Mouse (Mus musculus): ENCODE results near the gene Mob1b. TPM values are rescaled to one million over a fixed set of nuclear protein-coding genes. Genes with fewer than 3 reads are reported as not detected.

The Mob1b gene
- total RNA-seq, 2 experiments from 2014 or later: 26.1 to 32.6 TPM

Other genes starting within 250 kb of the Mob1b start
- not detected for gene Enam, start 232.9 kb upstream of the Mob1b start, total RNA-seq (2021)
- under 1 TPM; 0.30 to 0.50 TPM for gene Jchain, start 193.0 kb upstream of the Mob1b start, total RNA-seq (2021)
- gene Utp3, start 166.4 kb upstream of the Mob1b start, total RNA-seq (2021): 10 to 100 TPM; 24.5 to 25.1 TPM
- 100 to 1,000 TPM; 170 to 191 TPM for gene Rufy3, start 155.8 kb upstream of the Mob1b start, total RNA-seq (2021)
- gene Grsf1, start 44.7 kb upstream of the Mob1b start, total RNA-seq (2021): 100 to 1,000 TPM in 1 of 2 experiments, 10 to 100 TPM in 1; 97.4 to 104 TPM
- gene Dck, start 44.1 kb downstream of the Mob1b start, total RNA-seq (2021): 10 to 100 TPM; 15.0 to 16.0 TPM
- 100 to 1,000 TPM; 100 to 126 TPM for gene Slc4a4, start 166.0 kb downstream of the Mob1b start, total RNA-seq (2021)